Mouse (Mus musculus) intestine, postnatal 0 days (tissue): ENCODE measurements around the gene Gmfb. TPM values are rescaled to one million over a fixed set of nuclear protein-coding genes. Genes with fewer than 3 reads are reported as not detected.

Experiments used
- ATAC-seq: fragments of 200-750 bp; cut with Nextera tagmentation; 2 replicates; pipeline ENCODE4 v1.8.0; 2017; ENCODE audit warnings: mild to moderate bottlenecking, moderate TSS enrichment, moderate library complexity
- H3K27ac ChIP-seq: fragments of 300-500 bp; sonication (generic); 2 replicates; pipeline ENCODE4 v1.5.1; 2014; ENCODE audit warnings: mild to moderate bottlenecking, low read depth, low read length, moderate library complexity
- H3K27me3 ChIP-seq: fragments of 300-500 bp; sonication (generic); replicated peaks from 2 replicates; pipeline ENCODE4 v1.6.1; 2014; ENCODE audit warnings: low read length, mixed read lengths; ENCODE audit not compliant: control insufficient read depth, insufficient read depth
- H3K36me3 ChIP-seq: fragments of 300-500 bp; sonication (generic); 2 replicates; pipeline ENCODE4 v1.6.1; 2014; ENCODE audit warnings: mild to moderate bottlenecking, moderate library complexity; ENCODE audit not compliant: control insufficient read depth, insufficient read depth
- H3K4me1 ChIP-seq: fragments of 300-500 bp; sonication (generic); replicated peaks from 2 replicates; pipeline ENCODE4 v1.6.1; 2014; ENCODE audit warnings: antibody characterized with exemption, low read length, mixed read lengths; ENCODE audit not compliant: control insufficient read depth, insufficient read depth
- H3K4me2 ChIP-seq: fragments of 300-500 bp; sonication (generic); replicated peaks from 2 replicates; pipeline ENCODE4 v1.6.1; 2014; ENCODE audit warnings: low read depth, mild to moderate bottlenecking, moderate library complexity
- H3K4me3 ChIP-seq: fragments of 300-500 bp; sonication (generic); 2 replicates; pipeline ENCODE4 v1.5.1; 2014; ENCODE audit warnings: low read depth, low read length
- H3K9ac ChIP-seq: fragments of 300-500 bp; sonication (generic); 2 replicates; pipeline ENCODE4 v1.6.1; 2014; ENCODE audit warnings: mild to moderate bottlenecking, low read depth, low read length
- H3K9me3 ChIP-seq: fragments of 300-500 bp; sonication (generic); 2 replicates; pipeline ENCODE4 v1.6.1; 2016; ENCODE audit warnings: mixed run types; ENCODE audit not compliant: control insufficient read depth
- CTCF ChIP-seq: sonication (generic); IDR thresholded peaks from 2 replicates; pipeline ENCODE4 v1.5.1; 2016; ENCODE audit warnings: low read depth, mild to moderate bottlenecking, control low read depth, antibody characterized with exemption, moderate library complexity
- WGBS: fragments of 180-500 bp; shearing (Covaris S2); extraction: QIAGEN DNeasy Blood & Tissue Kit; methylation state at CpG from one replicate; pipeline ENCODE4 v1.1.7; 2014; 5-methylcytosine and 5-hydroxymethylcytosine counted together
- polyA plus RNA-seq: library from polyadenylated mRNA; unstranded; fragments of >200 nt; fragmentation: Nextera tagmentation; extraction: Ambion mirVana; gene quantifications from 2 replicates; pipeline ENCODE4 v1.2.1, GENCODE M21; 2015

Gene Gmfb
- polyA plus RNA-seq = 53.9 and 57.2 TPM in 2 replicates

DNA sequence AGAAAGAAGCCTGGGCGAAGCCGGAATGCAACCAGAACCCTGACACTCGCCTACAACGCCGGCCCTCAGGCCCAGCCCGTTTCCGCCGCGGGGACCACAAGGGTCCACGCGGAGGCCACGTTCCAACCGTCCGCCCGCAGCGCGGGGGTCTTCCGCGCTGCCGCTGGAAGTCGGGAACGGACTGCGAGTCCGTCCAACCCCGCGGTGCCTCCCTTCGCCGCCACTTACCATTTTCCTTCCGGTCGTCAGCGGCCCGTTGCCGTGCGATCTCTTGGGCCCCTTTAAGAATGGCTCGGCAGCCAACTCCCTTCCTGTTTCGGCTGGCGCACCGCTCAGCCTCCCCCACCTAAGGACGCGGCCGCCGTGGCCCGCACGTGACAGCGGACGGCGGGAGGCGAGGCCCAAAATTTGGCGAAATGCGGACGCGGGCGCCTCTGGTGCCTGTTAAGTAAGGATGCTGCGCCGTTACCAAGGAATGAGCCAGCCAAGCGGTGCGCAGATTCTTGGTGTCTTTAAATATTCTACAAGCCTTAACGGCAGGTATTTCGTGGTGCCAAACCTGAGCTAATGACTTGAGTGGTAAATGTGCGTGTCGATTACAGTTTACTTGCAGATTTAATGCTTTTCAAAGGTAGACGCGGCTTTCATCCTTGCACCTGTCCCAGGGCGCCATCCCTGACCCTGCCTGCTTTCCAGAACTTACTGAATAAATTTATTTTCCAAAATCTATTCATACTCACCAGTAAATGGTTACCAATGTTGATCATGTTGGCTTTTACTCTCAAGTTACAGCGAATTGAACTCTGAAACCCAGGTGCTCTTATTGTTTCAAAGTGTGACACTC is at the start of gene Gmfb:
Gene Gmfb (minus strand): TSS at position 370 of the 844 bp plus-strand sequence.
- Histone ChIP-seq H3K4me1 (peaks cover 6% of the 10 kb centered on the region; the same call in 1 of the 2 replicates), H3K36me3 (no peaks in the 10 kb centered on the region), H3K9ac (peak within 1 kb of the TSS; percentile 93), H3K27ac (peak within 1 kb of the TSS; percentile 95), H3K27me3 (no peaks in the 10 kb centered on the region), H3K4me3 (peak within 1 kb of the TSS; percentile 90), H3K9me3 (no peaks in the 10 kb centered on the region), H3K4me2 (peak within 1 kb of the TSS; percentile 75)
- WGBS = under 1% methylated on average over 65 of the region's 65 CpGs
- peak; percentile 50 for TF ChIP-seq CTCF
- peak; percentile 94 for ATAC-seq

DNA sequence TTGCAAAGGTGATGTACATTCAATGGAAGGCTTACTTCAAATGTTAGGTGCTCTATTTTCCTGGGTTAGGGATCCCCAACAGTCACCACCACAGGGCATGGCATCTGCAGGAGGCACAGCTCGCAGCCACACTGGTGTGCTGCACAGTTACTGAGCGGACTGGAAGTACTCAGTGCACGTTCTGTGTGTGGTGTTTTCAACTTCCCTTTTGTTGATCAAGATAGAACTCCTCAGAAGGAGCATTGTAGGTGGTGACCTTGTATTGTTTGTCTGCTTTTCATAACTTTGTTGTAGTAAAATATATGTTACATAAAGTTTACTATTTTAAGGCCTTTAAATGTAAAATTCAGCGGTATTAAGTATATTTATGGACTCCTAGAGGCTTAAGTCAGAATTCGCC is 40.9 kb upstream of the Gmfb start:
- Histone ChIP-seq H3K9ac (no peak overlapping the region), H3K4me2 (no peak overlapping the region), H3K4me1 (no peaks in the 10 kb centered on the region), H3K36me3 (no peaks in the 10 kb centered on the region), H3K9me3 (no peaks in the 10 kb centered on the region), H3K27me3 (no peaks in the 10 kb centered on the region), H3K27ac (no peak overlapping the region), H3K4me3 (no peak overlapping the region)
- no peak for TF ChIP-seq CTCF
- ATAC-seq = no peak
- 86% methylated on average over 5 of the region's 5 CpGs for WGBS

DNA sequence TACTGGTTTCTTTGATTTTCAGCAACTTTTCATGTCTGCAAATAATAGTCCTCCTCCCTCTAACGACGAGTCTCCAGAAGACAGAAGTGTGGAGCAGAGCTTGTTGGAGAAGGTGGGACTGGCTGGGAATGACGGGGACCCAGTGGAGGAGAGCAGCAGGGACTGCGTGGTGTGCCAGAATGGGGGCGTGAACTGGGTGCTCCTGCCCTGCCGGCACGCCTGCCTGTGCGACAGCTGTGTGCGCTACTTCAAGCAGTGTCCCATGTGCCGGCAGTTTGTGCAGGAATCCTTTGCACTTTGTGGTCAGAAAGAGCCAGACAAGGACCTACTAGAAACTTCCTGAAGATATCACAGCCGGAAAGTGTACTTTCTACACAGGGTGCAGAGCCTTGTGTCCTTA is 31.6 kb upstream of the Gmfb start:
- Histone ChIP-seq H3K9ac (no peak overlapping the region), H3K4me2 (no peak overlapping the region), H3K27ac (no peak overlapping the region), H3K9me3 (no peaks in the 10 kb centered on the region), H3K4me3 (no peak overlapping the region), H3K4me1 (no peaks in the 10 kb centered on the region), H3K27me3 (no peaks in the 10 kb centered on the region), H3K36me3 (peaks cover 5% of the 10 kb centered on the region)
- TF ChIP-seq CTCF = no peak
- no peak for ATAC-seq
- WGBS = 86% methylated on average over 11 of the region's 11 CpGs

GRCm38 (mm10) chr14:46849769-46850168 is 27.7 kb upstream of the Gmfb start:
- Histone ChIP-seq H3K27me3 (no peaks in the 10 kb centered on the region), H3K9ac (no peak overlapping the region), H3K36me3 (peaks cover 2% of the 10 kb centered on the region), H3K27ac (no peak overlapping the region), H3K9me3 (no peaks in the 10 kb centered on the region), H3K4me1 (no peaks in the 10 kb centered on the region), H3K4me2 (no peak overlapping the region), H3K4me3 (no peak overlapping the region)
- whole genome bisulfite sequencing = 89% methylated on average over 1 of the region's 1 CpGs
- TF ChIP-seq CTCF = no peak
- ATAC-seq = 0 out of 2 replicates have a peak, but pooled peaks have one; percentile 41

DNA sequence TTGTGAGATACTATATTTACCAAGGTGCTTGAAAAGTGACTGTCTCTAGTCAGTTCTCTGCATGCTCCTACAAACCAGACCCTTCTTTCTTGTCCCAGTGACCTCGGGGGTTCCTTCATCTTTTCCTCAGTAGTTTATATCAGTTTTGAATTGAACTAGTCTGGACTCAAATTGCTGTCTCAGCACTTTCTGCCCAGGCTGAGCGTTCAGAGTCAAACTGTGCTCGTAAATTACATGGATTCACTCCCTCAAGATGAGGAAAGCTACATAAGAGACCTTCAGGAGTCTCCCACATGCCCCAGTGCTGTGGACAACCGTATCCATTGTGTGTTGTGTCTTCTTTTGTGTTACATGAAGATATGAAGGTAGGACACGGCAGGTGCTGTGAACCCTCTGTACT is 26.7 kb upstream of the Gmfb start:
- Histone ChIP-seq H3K4me1 (no peaks in the 10 kb centered on the region), H3K9me3 (no peaks in the 10 kb centered on the region), H3K4me3 (no peak overlapping the region), H3K27ac (no peak overlapping the region), H3K9ac (no peak overlapping the region), H3K27me3 (no peaks in the 10 kb centered on the region), H3K4me2 (no peak overlapping the region), H3K36me3 (no peaks in the 10 kb centered on the region; the same call in none of the 2 replicates)
- ATAC-seq = no peak
- 73% methylated on average over 5 of the region's 5 CpGs for WGBS
- no peak for TF ChIP-seq CTCF

DNA sequence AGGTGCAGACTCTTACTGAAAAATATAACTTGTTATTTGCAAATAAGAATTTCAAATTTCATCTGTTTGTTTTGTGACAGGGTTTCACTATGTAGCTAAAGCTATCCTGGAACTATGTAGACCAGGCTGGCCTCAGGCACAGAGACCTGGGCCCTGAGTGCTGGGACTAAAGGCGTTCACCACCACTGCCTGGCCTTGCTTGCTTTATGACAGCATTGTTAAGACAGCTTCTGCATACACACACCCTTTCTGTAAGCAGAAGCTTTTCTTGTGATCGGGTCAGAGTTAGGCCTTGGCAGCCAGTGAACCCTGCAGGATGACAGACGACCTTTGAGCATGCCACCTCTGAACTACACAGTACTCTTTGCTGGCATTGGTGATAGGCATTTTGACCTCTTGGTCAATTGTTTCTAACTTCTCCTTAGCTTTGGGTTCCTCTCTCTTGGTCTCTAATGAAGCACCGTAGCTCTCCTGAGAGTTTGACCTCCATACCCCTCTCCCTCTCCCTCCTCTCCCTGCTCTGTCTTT is 26.1 kb upstream of the Gmfb start:
- no peaks in the 10 kb centered on the region for H3K4me1 ChIP-seq
- no peak overlapping the region for H3K9ac ChIP-seq
- H3K27ac ChIP-seq = no peak overlapping the region
- H3K4me2 ChIP-seq = no peak overlapping the region
- H3K36me3 ChIP-seq = no peaks in the 10 kb centered on the region; the same call in 1 of the 2 replicates
- H3K4me3 ChIP-seq = no peak overlapping the region
- H3K9me3 ChIP-seq = no peaks in the 10 kb centered on the region
- ATAC-seq = peak; percentile 36; the same call in 1 of the 2 replicates
- TF ChIP-seq CTCF = no peak
- no peaks in the 10 kb centered on the region for H3K27me3 ChIP-seq
- 64% methylated on average over 4 of the region's 4 CpGs for WGBS
